Mouse (Mus musculus): ENCODE measurements at regions not wholly inside any gene's neighbourhood (a gene's known extent, or its start where the extent isn't known, plus 50 kb on each side); places are given as distances from the start of the nearest gene placed in this dataset.
A peak's percentile ranks its signal among the peaks of the same experiment; 100 is the strongest.
"Not testable (repeated sequence)": the region's sequence is repeated elsewhere in the genome, so short reads cannot be mapped to it uniquely, and the experiment has no call there.

- H3K4me1 ChIP-seq (replicated peaks); H3K9me3 ChIP-seq; ATAC-seq (ENCODE audit: low FRiP score, low read depth); H3K9ac ChIP-seq; H3K4me2 ChIP-seq; H3K36me3 ChIP-seq; H3K27me3 ChIP-seq; H3K4me3 ChIP-seq; H3K27ac ChIP-seq (replicated peaks): not testable (repeated sequence)
- WGBS = no CpG with 5 or more reads among the region's 4 CpGs
Observed at GRCm38 (mm10) chr3:96374343-96374624, 77.8 kb downstream of the BC107364 start.

- ATAC-seq (ENCODE audit: low FRiP score, low read depth) = peak; percentile 56; the same call in 1 of the 2 replicates
- H3K4me2 ChIP-seq; H3K9ac ChIP-seq; H3K4me3 ChIP-seq; H3K4me1 ChIP-seq (replicated peaks); H3K9me3 ChIP-seq; H3K27me3 ChIP-seq; H3K36me3 ChIP-seq; H3K27ac ChIP-seq (replicated peaks): not testable (repeated sequence)
- 21% methylated on average over 2 of the region's 43 CpGs for WGBS
Observed at GRCm38 (mm10) chr3:96373600-96374342, 78.3 kb downstream of the BC107364 start.

- peaks cover 23% of the 10 kb centered on the region for H3K27me3 ChIP-seq
- H3K9me3 ChIP-seq; H3K27ac ChIP-seq (replicated peaks); H3K36me3 ChIP-seq; H3K4me1 ChIP-seq (replicated peaks); ATAC-seq (ENCODE audit: low FRiP score, low read depth); H3K9ac ChIP-seq; H3K4me2 ChIP-seq; H3K4me3 ChIP-seq: not testable (repeated sequence)
- WGBS = 44% methylated on average over 10 of the region's 10 CpGs
Observed at GRCm38 (mm10) chr3:96362581-96362980, 68.8 kb upstream of the Fcgr1 start.

GRCm38 (mm10) chr3:96360816-96361215 lies 67.0 kb upstream of the Fcgr1 start:
- Histone ChIP-seq H3K27ac (replicated peaks) (no peak overlapping the region), H3K4me3 (no peak overlapping the region), H3K4me1 (replicated peaks) (no peaks in the 10 kb centered on the region), H3K36me3 (no peaks in the 10 kb centered on the region), H3K9ac (no peak overlapping the region), H3K27me3 (peaks cover 23% of the 10 kb centered on the region), H3K9me3 (no peaks in the 10 kb centered on the region; the same call in 1 of the 2 replicates), H3K4me2 (no peak overlapping the region)
- 85% methylated on average over 3 of the region's 3 CpGs for WGBS
- no peak for ATAC-seq (ENCODE audit: low FRiP score, low read depth)

GRCm38 (mm10) chr3:96360214-96360536 lies 66.4 kb upstream of the Fcgr1 start:
- 0% methylated on average over 2 of the region's 21 CpGs for WGBS
- not testable (repeated sequence) for ATAC-seq (ENCODE audit: low FRiP score, low read depth)

GRCm38 (mm10) chr3:96359507-96360213 lies 65.9 kb upstream of the Fcgr1 start:
- not testable (repeated sequence) for H3K36me3 ChIP-seq; H3K9ac ChIP-seq; H3K4me3 ChIP-seq; H3K4me1 ChIP-seq (replicated peaks); H3K9me3 ChIP-seq; H3K4me2 ChIP-seq; ATAC-seq (ENCODE audit: low FRiP score, low read depth); H3K27ac ChIP-seq (replicated peaks)
- WGBS = no CpG with 5 or more reads among the region's 26 CpGs
- H3K27me3 ChIP-seq = peaks cover 23% of the 10 kb centered on the region

More at GRCm38 (mm10) chr3:96360214-96360536, 66.4 kb upstream of the Fcgr1 start:
- H3K27me3 ChIP-seq = peaks cover 23% of the 10 kb centered on the region
- not testable (repeated sequence) for H3K36me3 ChIP-seq; H3K27ac ChIP-seq (replicated peaks); H3K9me3 ChIP-seq; H3K4me3 ChIP-seq; H3K9ac ChIP-seq; H3K4me1 ChIP-seq (replicated peaks); H3K4me2 ChIP-seq

GRCm38 (mm10) chr3:96351623-96352022 lies 57.9 kb upstream of the Fcgr1 start:
- not testable (repeated sequence) for H3K27ac ChIP-seq (replicated peaks); H3K36me3 ChIP-seq; H3K4me3 ChIP-seq; H3K4me1 ChIP-seq (replicated peaks); H3K9ac ChIP-seq; H3K4me2 ChIP-seq; ATAC-seq (ENCODE audit: low FRiP score, low read depth); H3K27me3 ChIP-seq; H3K9me3 ChIP-seq
- WGBS = no CpG with 5 or more reads among the region's 6 CpGs

- not testable (repeated sequence) for H3K27me3 ChIP-seq; H3K9me3 ChIP-seq; H3K36me3 ChIP-seq; ATAC-seq (ENCODE audit: low FRiP score, low read depth); H3K4me3 ChIP-seq; H3K9ac ChIP-seq; H3K4me1 ChIP-seq (replicated peaks); H3K4me2 ChIP-seq; H3K27ac ChIP-seq (replicated peaks)
- WGBS = no CpG with 5 or more reads among the region's 13 CpGs
Observed at GRCm38 (mm10) chr3:96350985-96351384, 57.2 kb upstream of the Fcgr1 start.

GRCm38 (mm10) chr3:96346543-96346942 lies 52.8 kb upstream of the Fcgr1 start:
- not testable (repeated sequence) for H3K4me3 ChIP-seq; H3K9ac ChIP-seq; H3K9me3 ChIP-seq; H3K36me3 ChIP-seq; H3K4me1 ChIP-seq (replicated peaks); ATAC-seq (ENCODE audit: low FRiP score, low read depth); H3K27ac ChIP-seq (replicated peaks); H3K4me2 ChIP-seq
- peaks cover 27% of the 10 kb centered on the region for H3K27me3 ChIP-seq
- no CpG with 5 or more reads among the region's 17 CpGs for WGBS

- WGBS = 1% methylated on average over 27 of the region's 27 CpGs
Observed at GRCm38 (mm10) chr3:96343471-96344120, 49.8 kb upstream of the Fcgr1 start.

More at GRCm38 (mm10) chr3:96343471-96344120, 49.8 kb upstream of the Fcgr1 start:
- Histone ChIP-seq H3K9ac (no peak overlapping the region), H3K4me1 (replicated peaks) (no peaks in the 10 kb centered on the region), H3K27me3 (peaks cover 50% of the 10 kb centered on the region), H3K4me3 (no peak overlapping the region), H3K27ac (replicated peaks) (no peak overlapping the region), H3K36me3 (no peaks in the 10 kb centered on the region), H3K4me2 (no peak overlapping the region), H3K9me3 (no peaks in the 10 kb centered on the region)
- ATAC-seq (ENCODE audit: low FRiP score, low read depth) = no peak

Data from hindbrain, embryonic 15.5 days (tissue).